Mouse (Mus musculus) frontal cortex, adult 2 months (tissue): ENCODE data around the gene Rbck1. TPM values are rescaled to one million over a fixed set of nuclear protein-coding genes. Genes with fewer than 3 reads are reported as not detected.
"Not testable (repeated sequence)": the region's sequence is repeated elsewhere in the genome, so short reads cannot be mapped to it uniquely, and the experiment has no call there.

Experiments used
- DNase-seq, 2 experiments: peaks; one replicate each; pipeline ENCODE4 v3.0.0; 2022; ENCODE audit warnings: low spot score in 1 of 2; ENCODE audit errors: extremely low spot score in 1 of 2
- polyA plus RNA-seq: library from polyadenylated mRNA; depleted of rRNA; stranded (reverse); fragments of >200 nt; gene quantifications from 2 replicates; pipeline ENCODE4 v1.2.3, GENCODE M21; 2012; rRNA removed

Rbck1 gene
- polyA plus RNA-seq = 209 and 246 TPM in 2 replicates

DNA sequence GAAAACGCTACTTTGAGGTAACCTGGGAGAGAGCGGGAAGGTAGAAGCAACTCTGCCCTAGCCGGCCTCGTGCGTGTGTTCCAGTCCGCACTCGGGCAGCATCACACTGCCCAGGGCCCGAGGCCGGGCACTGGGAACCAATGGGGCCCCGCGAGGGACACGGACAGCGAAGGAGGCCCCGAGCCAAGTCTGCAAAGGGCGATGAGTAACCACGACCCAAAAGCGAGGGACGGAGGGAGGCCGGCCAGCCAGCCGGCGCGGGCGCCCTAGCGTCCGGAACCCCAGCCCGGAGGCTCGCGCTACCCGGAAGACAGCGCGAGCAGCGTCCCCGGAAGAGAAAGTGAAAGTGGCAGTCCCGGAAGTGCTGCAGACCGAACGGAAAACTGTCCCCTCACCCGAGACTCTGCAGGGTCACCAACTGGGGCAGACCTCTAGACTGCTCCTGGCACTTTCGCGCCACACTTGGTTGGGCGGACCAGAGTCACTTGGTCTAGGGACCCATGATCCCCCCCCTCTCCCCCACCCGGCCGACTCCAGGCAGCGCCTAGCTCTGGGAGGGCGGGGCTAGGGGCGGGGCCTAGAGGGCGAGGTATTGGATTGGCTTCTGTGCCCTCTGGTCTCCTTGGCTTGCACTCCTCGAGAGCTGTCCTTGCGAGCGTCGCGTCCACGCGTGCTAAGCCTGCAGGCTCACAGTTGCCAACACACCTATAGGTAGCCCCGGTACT is at the start of gene Rbck1:
TSS of gene Rbck1 (minus strand) at position 553 of the 725 bp plus-strand sequence.
- DNase-seq = peak; percentile 84

- DNase-seq = peak in 1 of 2 experiments; percentile 67
Observed at GRCm38 (mm10) chr2:152376345-152376741, 43.9 kb upstream of the Rbck1 start, which contains the start of gene Nrsn2. Nrsn2 (minus strand) TSS chr2:152376638.

DNA sequence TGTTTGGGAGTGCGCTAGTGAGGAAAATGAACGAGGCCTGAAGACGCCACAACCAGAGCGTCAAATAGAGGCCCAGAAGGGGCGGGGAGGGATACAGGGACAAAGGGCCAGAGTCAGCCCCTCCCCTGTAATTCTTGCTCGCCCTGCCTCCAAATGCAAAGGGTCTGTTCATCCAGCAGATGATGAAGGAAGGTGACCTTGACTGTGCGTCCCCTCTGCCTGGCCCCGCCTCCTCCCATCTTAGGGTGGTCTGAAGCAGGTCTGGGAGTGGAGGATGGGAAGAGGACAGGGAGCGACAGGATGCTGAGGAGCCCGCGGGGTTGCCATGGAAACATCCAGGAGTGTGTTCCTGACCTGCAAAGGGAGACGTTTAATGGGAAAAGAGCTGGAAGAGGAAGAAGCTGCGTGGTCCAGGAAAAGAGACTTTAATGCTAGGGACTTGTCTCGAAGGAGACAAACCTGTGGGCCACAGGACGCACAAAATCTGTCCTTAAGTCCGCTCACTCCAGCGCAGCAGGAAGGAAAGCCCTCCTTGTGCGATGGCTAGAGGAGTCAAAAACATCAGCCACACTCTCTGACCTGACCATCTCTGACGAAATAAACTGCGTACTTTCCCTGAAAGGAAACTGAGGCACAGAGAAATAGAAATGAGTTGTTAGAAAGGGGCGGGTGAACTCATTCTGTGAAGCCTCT is 43.3 kb upstream of the Rbck1 start:
- peak in 1 of 2 experiments; percentile 67 for DNase-seq

- no peak for DNase-seq
Observed at GRCm38 (mm10) chr2:152373547-152373946, 41.1 kb upstream of the Rbck1 start.

DNA sequence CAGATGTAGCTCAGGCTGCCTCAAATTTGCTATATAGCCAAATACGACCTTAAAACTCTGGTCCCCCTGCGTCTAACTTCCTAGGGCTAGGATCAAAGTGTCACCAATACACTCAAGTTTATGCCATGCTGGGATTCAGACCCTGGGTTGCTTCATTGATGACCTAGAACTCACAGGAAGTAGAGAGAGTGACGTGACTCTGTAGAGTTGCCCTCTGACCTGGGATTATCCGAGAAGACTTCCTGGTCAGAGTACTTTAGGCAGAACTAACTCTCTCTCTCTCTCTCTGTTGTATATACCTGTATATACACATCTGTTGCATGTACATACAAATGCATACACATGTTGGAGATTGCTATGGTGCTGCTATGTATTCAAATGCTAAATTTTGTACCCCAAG is 40.2 kb upstream of the Rbck1 start:
- no peak for DNase-seq

DNA sequence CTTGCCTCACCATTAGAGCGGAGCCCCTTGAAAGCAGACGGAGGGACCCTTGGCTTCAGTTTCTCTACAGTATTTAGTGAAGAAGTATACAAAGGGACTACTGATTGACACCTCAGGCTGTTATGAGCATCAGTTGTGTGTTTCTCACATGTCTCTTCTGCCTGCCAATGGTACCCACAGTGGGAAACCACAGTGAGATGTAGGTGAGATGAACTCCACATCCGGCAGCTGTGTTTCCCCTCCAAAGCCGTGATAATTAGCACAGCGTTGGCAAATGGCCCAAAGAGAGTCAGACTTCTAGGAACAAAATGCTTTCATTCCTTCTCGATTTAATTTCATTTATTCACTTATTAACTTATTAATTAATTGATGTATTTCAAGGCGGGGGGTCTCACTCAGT is 39.7 kb upstream of the Rbck1 start:
- DNase-seq = no peak

DNA sequence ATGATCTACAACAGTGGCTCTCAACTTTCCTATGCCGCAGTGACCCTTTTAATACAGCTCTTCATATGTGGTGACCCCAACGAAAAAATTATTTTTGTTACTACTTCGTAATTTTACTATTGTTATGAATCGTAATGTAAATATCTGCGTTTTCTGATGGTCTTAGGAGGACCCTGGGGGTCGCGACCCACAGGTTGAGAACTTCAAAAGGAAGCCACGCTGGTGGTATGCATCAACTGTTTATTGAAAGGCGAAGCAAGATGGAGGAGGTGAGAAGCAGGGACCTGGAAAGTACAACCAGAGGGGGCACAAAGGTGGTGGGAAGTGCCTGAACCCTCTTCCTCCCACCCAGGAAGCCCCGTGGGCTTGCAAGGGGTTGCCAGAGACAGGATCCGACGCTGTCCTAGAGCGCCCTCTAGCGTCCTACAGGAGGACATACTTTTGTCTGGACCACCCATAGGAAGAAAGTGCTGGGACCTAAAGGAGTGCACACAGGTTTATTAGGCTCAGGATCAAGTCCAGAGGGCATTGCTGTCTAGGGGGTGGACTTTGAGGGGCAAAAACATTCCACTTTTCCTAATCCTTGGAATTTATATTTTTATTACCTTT is 36.2 kb upstream of the Rbck1 start:
- peak in 1 of 2 experiments; percentile 67 for DNase-seq

GRCm38 (mm10) chr2:152367917-152368316 is 35.5 kb upstream of the Rbck1 start:
- DNase-seq = no peak

DNA sequence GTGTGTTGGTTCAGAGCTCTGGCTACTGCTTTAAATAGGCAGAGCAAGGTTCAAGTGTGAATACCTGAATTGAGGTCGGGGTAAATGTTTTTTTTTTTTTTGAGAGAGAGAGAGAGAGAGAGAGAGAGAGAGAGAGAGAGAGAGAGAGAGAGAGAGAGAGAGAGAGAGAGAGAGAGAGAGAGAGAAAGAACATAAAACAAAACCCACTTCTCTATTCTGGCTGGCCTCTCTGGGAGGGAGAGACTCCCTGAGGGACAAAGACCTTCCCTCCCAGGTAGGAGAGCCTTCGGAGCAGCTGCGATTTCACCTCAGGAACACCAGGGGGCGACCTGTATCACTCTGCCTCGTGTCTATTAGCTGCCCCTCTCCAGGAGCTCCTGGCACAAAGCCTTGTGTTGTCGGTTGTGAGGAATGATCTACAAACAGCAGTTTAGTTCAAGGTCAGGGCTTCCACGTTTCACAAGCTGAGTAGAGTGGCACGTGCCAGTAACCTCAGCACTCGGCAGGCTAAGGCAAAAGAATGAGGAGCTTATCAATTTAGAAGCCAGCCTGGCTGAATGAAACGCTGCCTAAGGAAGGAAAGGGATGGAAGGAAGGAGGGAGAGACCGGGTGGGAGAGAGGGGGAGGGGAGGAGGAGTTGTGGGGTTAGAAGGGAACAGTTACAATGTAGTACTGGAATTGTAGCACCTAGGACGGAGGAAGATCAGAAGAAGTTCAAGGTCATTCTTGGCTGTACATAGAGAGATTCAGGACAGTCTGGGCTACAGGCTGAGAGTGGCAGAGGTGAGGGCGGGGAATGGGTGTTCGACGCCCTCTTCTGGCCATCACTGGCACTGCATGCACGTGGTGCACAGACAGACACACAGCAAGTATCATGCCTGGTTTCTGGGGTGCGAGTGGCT is 31.0 kb upstream of the Rbck1 start:
- peak in 1 of 2 experiments; percentile 85 for DNase-seq

DNA sequence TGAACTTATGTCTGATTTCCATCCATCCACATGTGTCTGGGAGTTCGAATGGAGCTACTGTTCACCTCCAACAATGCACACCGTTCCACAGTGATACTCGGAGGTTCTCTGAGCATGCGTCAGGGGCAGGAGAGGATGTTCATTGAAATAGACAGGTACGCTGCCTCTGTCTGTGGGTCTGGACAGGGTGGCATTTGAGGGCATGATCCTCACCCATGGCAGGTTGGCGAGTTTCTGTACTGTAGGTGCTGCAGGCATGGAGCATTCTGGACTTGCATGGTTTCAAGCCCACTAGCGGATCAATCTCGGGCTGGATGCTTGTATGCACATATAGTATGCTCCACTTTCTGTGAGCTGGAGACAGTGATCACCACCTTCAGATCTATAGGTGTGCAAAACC is 28.7 kb upstream of the Rbck1 start:
- no peak for DNase-seq

DNA sequence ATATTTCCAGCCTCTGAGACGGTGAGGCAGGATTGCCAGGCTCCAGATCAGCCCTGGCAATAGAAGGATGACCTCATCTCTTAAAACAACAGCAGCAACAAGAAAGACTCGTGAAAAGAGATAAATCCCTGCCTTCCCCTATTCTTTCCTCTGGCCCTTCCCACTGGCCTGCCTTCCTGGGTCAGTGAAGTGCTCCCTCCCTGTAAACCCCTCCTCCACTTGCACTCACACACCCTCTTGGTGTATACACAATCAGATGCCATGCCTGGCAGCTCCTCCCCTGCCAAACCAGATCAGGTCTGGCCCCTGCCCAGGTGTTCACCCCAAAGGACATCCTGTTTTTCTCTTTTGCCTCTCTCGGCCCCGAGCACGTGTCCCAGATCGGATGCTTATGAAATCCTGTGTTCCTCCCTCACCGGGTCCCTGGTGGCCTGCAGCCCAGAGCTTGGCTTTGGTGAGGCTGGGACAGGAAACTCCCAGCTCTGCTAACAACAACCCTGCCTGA is 27.9 kb upstream of the Rbck1 start:
- no peak for DNase-seq

GRCm38 (mm10) chr2:152359616-152360015 is 27.2 kb upstream of the Rbck1 start:
- DNase-seq = no peak

DNA sequence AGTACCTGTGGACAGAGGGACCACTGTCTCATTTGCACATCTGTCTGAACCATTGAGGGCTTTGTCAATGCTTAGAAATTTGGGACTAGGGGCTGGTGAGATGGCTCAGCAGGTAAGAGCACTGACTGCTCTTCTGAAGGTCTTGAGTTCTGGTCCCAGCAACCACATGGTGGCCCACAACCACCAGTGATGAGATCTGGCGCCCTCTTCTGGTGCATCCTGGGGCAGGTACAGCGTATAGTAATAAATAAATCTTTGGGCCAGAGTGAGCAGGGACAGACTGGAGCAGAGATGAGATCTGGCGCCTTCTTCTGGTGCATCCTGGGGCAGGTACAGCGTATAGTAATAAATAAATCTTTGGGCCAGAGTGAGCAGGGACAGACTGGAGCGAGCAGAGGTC is 26.5 kb upstream of the Rbck1 start:
- DNase-seq = not testable (repeated sequence)

- no peak for DNase-seq
Observed at GRCm38 (mm10) chr2:152357254-152357653, 24.8 kb upstream of the Rbck1 start.

DNA sequence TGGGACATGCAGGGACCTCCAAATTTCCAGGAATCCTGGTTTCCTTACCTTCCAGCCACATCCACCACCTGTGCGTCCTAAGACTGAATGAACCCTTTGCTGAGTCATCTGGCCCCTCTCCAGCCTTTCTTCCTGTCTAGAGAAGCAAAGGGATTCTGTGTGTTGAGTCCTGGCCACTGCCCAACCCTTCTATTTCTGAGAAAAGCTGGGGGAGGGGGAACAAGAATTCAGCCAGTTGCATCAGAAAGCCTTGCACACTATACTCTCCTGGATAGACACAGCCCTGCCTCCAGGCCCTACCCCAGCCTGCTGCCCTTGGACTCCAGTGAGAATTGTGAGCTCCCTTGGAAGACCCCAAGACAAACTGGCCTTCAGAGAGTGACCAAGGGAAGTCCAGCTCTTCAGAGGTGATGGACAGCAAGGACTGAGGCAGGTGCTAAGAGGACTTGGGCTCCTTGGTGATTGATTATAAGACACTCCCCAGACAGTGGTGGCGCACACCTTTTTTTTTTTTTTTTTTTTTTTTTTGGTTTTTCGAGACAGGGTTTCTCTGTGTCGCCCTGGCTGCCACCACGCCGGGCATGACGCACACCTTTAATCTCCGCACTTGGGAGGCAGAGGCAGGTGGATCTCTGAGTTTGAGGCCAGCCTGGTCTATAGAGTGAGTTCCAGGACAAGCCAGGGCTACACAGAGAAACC is 17.5 kb upstream of the Rbck1 start:
- peak in 1 of 2 experiments; percentile 65 for DNase-seq

DNA sequence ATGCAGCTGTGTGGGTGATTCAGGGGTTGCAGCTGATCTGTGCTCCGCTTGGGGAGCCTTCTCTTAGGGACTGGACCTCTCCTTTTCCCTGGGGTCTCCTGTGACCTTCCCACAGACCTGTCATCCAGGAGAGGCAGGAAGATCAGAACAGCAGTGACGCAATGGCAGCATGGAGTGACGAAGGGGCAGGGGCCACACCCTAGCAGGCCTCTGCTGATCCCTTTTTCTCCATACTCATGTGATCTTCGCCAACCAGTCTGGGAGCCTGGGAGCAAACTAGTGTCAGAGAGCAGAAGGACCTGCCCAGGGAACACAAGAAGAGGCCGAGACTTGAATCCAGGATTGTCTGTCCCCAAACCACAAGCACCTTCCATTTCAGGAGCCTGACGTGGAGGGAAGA is 16.8 kb upstream of the Rbck1 start:
- DNase-seq = no peak

DNA sequence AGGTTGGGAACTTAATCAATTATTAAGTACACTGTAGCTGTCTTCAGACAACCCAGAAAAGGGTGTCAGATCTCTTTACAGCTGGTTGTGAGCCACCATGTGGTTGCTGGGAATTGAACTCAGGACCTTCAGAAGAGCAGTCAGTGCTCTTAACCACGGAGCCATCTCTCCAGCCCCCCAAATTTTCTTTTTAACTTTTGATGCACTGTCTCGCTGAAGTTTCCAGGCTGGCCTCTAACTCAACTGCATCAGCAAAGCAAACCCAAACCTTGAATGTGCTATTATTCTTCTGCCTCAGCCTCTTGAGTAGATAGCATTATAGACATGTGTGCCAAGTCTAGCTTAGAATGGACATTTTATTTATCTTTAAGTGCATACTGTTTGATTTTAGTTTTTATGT is 15.3 kb upstream of the Rbck1 start:
- DNase-seq = no peak

DNA sequence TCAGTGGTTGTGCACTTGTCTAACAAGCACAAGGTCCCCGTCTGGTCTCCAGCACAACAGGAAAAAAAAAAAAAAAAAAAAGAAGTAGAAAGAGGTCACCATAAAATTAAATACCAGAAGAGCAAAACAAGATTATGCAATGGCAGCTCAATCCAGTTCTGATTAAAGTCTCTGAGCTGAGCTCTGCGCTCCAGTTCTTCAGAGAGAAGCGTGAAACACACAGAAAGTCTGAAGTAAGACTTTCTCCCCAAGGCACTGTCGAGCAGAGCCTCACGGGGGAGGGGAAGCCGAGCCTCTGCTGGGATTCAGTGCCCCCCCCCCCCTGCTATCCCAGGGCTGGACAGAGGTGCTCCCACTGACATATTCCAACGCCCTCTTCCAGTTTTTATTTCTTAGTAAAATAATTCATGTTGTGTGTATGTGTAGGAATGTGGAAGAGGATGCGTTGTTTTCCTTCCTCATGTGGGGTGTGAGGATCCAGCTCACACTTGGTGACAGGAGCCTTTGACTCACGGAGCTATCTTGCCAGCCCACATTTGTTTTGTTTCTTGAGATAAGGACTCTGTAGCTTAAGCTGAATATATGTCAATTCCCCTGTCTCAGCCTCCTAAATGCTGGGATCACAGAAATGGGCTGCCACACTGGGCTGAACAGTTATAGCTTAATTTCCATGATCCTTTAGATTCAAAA is 14.5 kb upstream of the Rbck1 start:
- DNase-seq = no peak

- DNase-seq = no peak
Observed at GRCm38 (mm10) chr2:152345393-152345792, 12.9 kb upstream of the Rbck1 start.
